Comparison of ENCODE assay signal across 33 mouse cellular contexts in genomic region chr1:191334500-191334899, GRCm38 (mm10). TPM values are rescaled to one million over a fixed set of nuclear protein-coding genes. Genes with fewer than 3 reads are reported as not detected.
DNase-seq lines count a peak whose midpoint lies in the region; ATAC-seq and TF ChIP-seq lines count a peak whose summit lies in the region.
"Had no signal": no experiment of that assay in that cellular context is flagged by ENCODE, and none has a peak within 500 bp of the region (broad histone marks: within the 10 kb centered on the region; RNA-seq: fewer than 3 reads in every experiment).

No protein-coding gene starts in this region.

- peaks cover 2% of the 10 kb centered on the region; the same call in 1 of the 2 replicates for H3K4me1 ChIP-seq in testis, adult 2 months (ENCODE audit: control insufficient read depth, insufficient read depth, low read length)
- no peaks in the 10 kb centered on the region for H3K4me1 ChIP-seq in forebrain, embryonic 10.5 days
- H3K4me1 ChIP-seq in kidney, embryonic 15.5 days = no peaks in the 10 kb centered on the region
- H3K4me1 ChIP-seq: embryonic facial prominence, embryonic 10.5 days; embryonic facial prominence, embryonic 15.5 days; heart, embryonic 12.5 days; midbrain, embryonic 13.5 days; stomach, embryonic 15.5 days had no signal

- TF ChIP-seq POLR2A in testis, adult 2 months (IDR thresholded peaks at IDR 0.05; ENCODE audit: control insufficient read depth, low read depth, low read length) = no peak

- no peak overlapping the region for H3K27ac ChIP-seq in testis, adult 2 months (ENCODE audit: control insufficient read depth, insufficient read depth, low read depth, low read length)
- H3K27ac ChIP-seq in forebrain, embryonic 10.5 days = no peak overlapping the region
- H3K27ac ChIP-seq in kidney, embryonic 15.5 days = no peak overlapping the region
- H3K27ac ChIP-seq: embryonic facial prominence, embryonic 10.5 days; embryonic facial prominence, embryonic 15.5 days; hindbrain, embryonic 14.5 days; liver, embryonic 14.5 days; midbrain, embryonic 13.5 days; stomach, embryonic 15.5 days had no signal

- no peaks in the 10 kb centered on the region for H3K9me3 ChIP-seq in forebrain, embryonic 10.5 days
- H3K9me3 ChIP-seq in kidney, embryonic 15.5 days (replicated peaks) = no peaks in the 10 kb centered on the region
- H3K9me3 ChIP-seq: embryonic facial prominence, embryonic 15.5 days; midbrain, embryonic 13.5 days; stomach, embryonic 15.5 days had no signal

- H3K36me3 ChIP-seq in testis, adult 2 months (ENCODE audit: control insufficient read depth, insufficient read depth, low read length) = no peaks in the 10 kb centered on the region
- peaks cover 86% of the 10 kb centered on the region for H3K36me3 ChIP-seq in forebrain, embryonic 10.5 days (replicated peaks)
- peaks cover 57% of the 10 kb centered on the region for H3K36me3 ChIP-seq in kidney, embryonic 15.5 days

- no peak for TF ChIP-seq CTCF in testis, adult 2 months (IDR thresholded peaks at IDR 0.05; ENCODE audit: control insufficient read depth, insufficient read depth, insufficient replicate concordance, low read depth, low read length)

- intact Hi-C loops in left cerebral cortex, postnatal 25 days (cut with DNase I) = no loop called here

- no peak overlapping the region for H3K9ac ChIP-seq in kidney, embryonic 15.5 days
- H3K9ac ChIP-seq: embryonic facial prominence, embryonic 15.5 days; heart, embryonic 12.5 days; hindbrain, embryonic 14.5 days; liver, embryonic 14.5 days; midbrain, embryonic 13.5 days; stomach, embryonic 15.5 days had no signal

- no peaks in the 10 kb centered on the region for H3K27me3 ChIP-seq in testis, adult 2 months (ENCODE audit: control insufficient read depth, insufficient read depth, low read length)
- no peaks in the 10 kb centered on the region for H3K27me3 ChIP-seq in forebrain, embryonic 10.5 days (ENCODE audit: poor library complexity, severe bottlenecking)
- H3K27me3 ChIP-seq in kidney, embryonic 15.5 days = no peaks in the 10 kb centered on the region
- H3K27me3 ChIP-seq: CH12.LX; embryonic facial prominence, embryonic 15.5 days; heart, embryonic 12.5 days; midbrain, embryonic 13.5 days; Patski; stomach, embryonic 15.5 days had no signal

- 85% methylated on average over 5 of the region's 5 CpGs for WGBS in forebrain, embryonic 10.5 days
- WGBS in kidney, embryonic 15.5 days = 81% methylated on average over 5 of the region's 5 CpGs

- ATAC-seq in granulocyte monocyte progenitor cell, adult 5-6 weeks (replicated peaks; ENCODE audit: poor library complexity, severe bottlenecking) = peak; percentile 88
- peak; percentile 92 for ATAC-seq in monocyte, adult 5-6 weeks (replicated peaks; ENCODE audit: insufficient number of reproducible peaks, low FRiP score, low TSS enrichment, poor library complexity, severe bottlenecking)
- ATAC-seq in kidney, embryonic 15.5 days (replicated peaks; ENCODE audit: low FRiP score) = no peak
- ATAC-seq: forebrain, embryonic 14.5 days; inflammation-experienced regulatory T-cells, adult 6 months; midbrain, embryonic 13.5 days; Patski had no signal

- H3K4me3 ChIP-seq in testis, adult 2 months (ENCODE audit: control insufficient read depth, low read depth, low read length) = peak overlapping the region; percentile 47
- no peak overlapping the region for H3K4me3 ChIP-seq in forebrain, embryonic 10.5 days
- H3K4me3 ChIP-seq in kidney, embryonic 15.5 days (replicated peaks) = no peak overlapping the region
- H3K4me3 ChIP-seq: embryonic facial prominence, embryonic 10.5 days; embryonic facial prominence, embryonic 15.5 days; heart, embryonic 12.5 days; midbrain, embryonic 13.5 days; stomach, embryonic 15.5 days had no signal

- no peak for DNase-seq in testis, postnatal 10 days (ENCODE audit: low spot score)
- no peak for DNase-seq in left cerebral cortex, postnatal 25 days (ENCODE audit: low spot score in 2 of 2)
- DNase-seq in forebrain, embryonic 10.5 days (ENCODE audit: extremely low spot score, low spot score) = no peak
- DNase-seq: adrenal gland, postnatal 10 days; cerebellum, adult 18-20 months; cerebellum, postnatal 10 days; gastrocnemius, postnatal 14 days; heart, adult 11 months; heart, postnatal 4 days; kidney, adult 18-20 months; kidney, postnatal 36 days; left cerebral cortex, postnatal 4 days; lung, adult 2 months; lung, postnatal 14 days; retina, postnatal 1 day; right cerebral cortex, postnatal 14 days; thymus, adult 18-20 months; thymus, postnatal 25 days had no signal

- H3K4me2 ChIP-seq in kidney, embryonic 15.5 days = no peak overlapping the region
- H3K4me2 ChIP-seq: embryonic facial prominence, embryonic 15.5 days; heart, embryonic 12.5 days; hindbrain, embryonic 14.5 days; midbrain, embryonic 13.5 days; stomach, embryonic 15.5 days had no signal

RNA-seq across cellular contexts. Expression of gene Tmem206, which starts 8.8 kb away (rescaled TPM):
- polyA plus RNA-seq in testis, adult 2 months (2012; rRNA removed) = 15.7 and 20.2 TPM in 2 replicates
- total RNA-seq in granulocyte monocyte progenitor cell, adult 5-6 weeks (2014; fragmentation: Nextera tagmentation) = 25.5 and 27.2 TPM in 2 replicates
- 19.7 and 23.2 TPM in 2 replicates for total RNA-seq in granulocyte monocyte progenitor cell, adult 5-6 weeks (2017)
- 5.8 to 12.5 TPM (median 10.7 TPM) in 3 replicates for total RNA-seq in monocyte, adult 5-6 weeks (2017)
- 1 to 10 TPM; 9.0 to 9.1 TPM for total RNA-seq in left cerebral cortex, postnatal 25 days (2021)
- polyA plus RNA-seq in forebrain, embryonic 10.5 days (2016; fragmentation: Nextera tagmentation; extraction: Ambion mirVana) = 25.6 and 29.5 TPM in 2 replicates
- 21.3 and 24.7 TPM in 2 replicates for polyA plus RNA-seq in kidney, embryonic 15.5 days (2015; fragmentation: Nextera tagmentation; extraction: Ambion mirVana)

RNA-seq across cellular contexts. Expression of gene Nenf, which starts 16.5 kb away (rescaled TPM):
- 32.5 and 38.2 TPM in 2 replicates for polyA plus RNA-seq in testis, adult 2 months (2012; rRNA removed)
- total RNA-seq in granulocyte monocyte progenitor cell, adult 5-6 weeks (2014; fragmentation: Nextera tagmentation) = 36.7 and 54.4 TPM in 2 replicates
- 5.5 and 9.8 TPM in 2 replicates for total RNA-seq in granulocyte monocyte progenitor cell, adult 5-6 weeks (2017)
- 1.9 to 4.4 TPM (median 2.5 TPM) in 3 replicates for total RNA-seq in monocyte, adult 5-6 weeks (2017)
- total RNA-seq in left cerebral cortex, postnatal 25 days (2021) = 10 to 100 TPM; 70.5 to 72.8 TPM
- 49.9 and 51.9 TPM in 2 replicates for polyA plus RNA-seq in forebrain, embryonic 10.5 days (2016; fragmentation: Nextera tagmentation; extraction: Ambion mirVana)
- 93.6 and 98.5 TPM in 2 replicates for polyA plus RNA-seq in kidney, embryonic 15.5 days (2015; fragmentation: Nextera tagmentation; extraction: Ambion mirVana)
